ENCODE assay signal across 17 mouse cellular contexts in genomic region chr12:73170794-73171193, GRCm38 (mm10). TPM values are rescaled to one million over a fixed set of nuclear protein-coding genes. Genes with fewer than 3 reads are reported as not detected.
"Had no signal": no experiment of that assay in that cellular context is flagged by ENCODE, and none has a peak within 500 bp of the region (broad histone marks: within the 10 kb centered on the region; RNA-seq: fewer than 3 reads in every experiment).

No protein-coding gene starts in this region.

- H3K4me3 ChIP-seq: left cerebral cortex, adult 2 months; megakaryocyte, embryonic 14.5 days; midbrain, embryonic 10.5 days; midbrain, embryonic 13.5 days; myocyte had no signal

- DNase-seq: kidney, adult 2 months; kidney, postnatal 25 days; layer of hippocampus, postnatal 36 days; liver, postnatal 0 days; lung, embryonic 14.5 days; thymus, adult 18-20 months; thymus, postnatal 25 days had no signal

- H3K27ac ChIP-seq: kidney, postnatal 0 days; left cerebral cortex, adult 2 months; liver, embryonic 14.5 days; macrophage; midbrain, embryonic 10.5 days; midbrain, embryonic 13.5 days had no signal

- H3K9me3 ChIP-seq: midbrain, embryonic 13.5 days had no signal

- ATAC-seq: liver, postnatal 0 days; lung, postnatal 0 days; midbrain, embryonic 13.5 days; midbrain, embryonic 16.5 days had no signal

- H3K27me3 ChIP-seq: megakaryocyte, embryonic 14.5 days; midbrain, embryonic 13.5 days had no signal

- H3K4me1 ChIP-seq: midbrain, embryonic 10.5 days; midbrain, embryonic 13.5 days had no signal

RNA-seq across cellular contexts. Expression of gene Six4, which starts 57.5 kb away (rescaled TPM):
- polyA plus RNA-seq: liver, postnatal 0 days; macrophage had no signal
